9 mouse cellular contexts compared by ENCODE assay signal in the genomic region with DNA sequence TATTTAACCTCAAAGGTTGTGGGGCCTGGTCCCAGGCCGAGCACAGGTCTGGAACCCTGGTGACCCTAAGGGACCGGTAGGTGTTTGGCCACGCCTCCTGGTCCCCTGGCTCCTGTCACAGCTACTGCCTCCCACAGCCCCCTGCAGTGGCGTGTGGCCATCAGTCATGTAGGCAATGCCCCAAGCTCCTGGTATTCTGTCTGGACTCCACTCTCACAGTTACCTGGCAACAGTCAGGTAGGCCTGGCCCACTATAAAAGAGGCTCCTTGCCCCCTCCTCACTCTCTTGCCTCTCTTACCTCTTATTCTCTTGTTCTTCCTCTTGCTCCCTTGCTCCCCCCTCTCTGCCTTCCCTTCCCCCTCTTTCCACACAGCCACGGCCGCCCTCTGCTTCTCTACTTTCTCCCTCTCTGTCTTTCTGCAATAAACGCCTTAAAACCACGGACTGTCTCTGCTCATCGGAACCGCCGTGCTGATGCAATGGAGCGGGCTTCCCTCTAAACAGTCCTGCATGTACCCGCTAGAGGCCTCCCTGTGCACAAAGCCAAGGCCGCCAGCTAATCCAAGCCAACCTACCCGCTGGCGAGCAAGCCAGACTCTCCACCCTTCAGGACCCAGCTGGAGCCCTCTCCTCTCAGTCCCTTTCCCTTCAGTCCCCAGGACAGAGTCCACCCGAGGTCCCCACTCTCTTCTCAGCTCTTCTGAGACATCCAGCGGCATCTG. TPM values are rescaled to one million over a fixed set of nuclear protein-coding genes. Genes with fewer than 3 reads are reported as not detected.
DNase-seq lines count a peak whose midpoint lies in the region; ATAC-seq and TF ChIP-seq lines count a peak whose summit lies in the region.
"Had no signal": no experiment of that assay in that cellular context is flagged by ENCODE, and none has a peak within 500 bp of the region (broad histone marks: within the 10 kb centered on the region; RNA-seq: fewer than 3 reads in every experiment).

No protein-coding gene starts in this region.

- no peak for TF ChIP-seq POLR2A in limb, embryonic 14.5 days (IDR thresholded peaks at IDR 0.05; ENCODE audit: borderline replicate concordance, extremely low read depth, insufficient read depth, insufficient read length)

- peak; percentile 22 to 43 for DNase-seq in urinary bladder, adult 18-20 months (ENCODE audit: low spot score in 2 of 2)
- DNase-seq in urinary bladder, postnatal 10 days (ENCODE audit: low spot score), result no peak
- DNase-seq in limb, embryonic 14.5 days (ENCODE audit: low spot score), result no peak

- H3K27ac ChIP-seq in embryonic facial prominence, embryonic 15.5 days (replicated peaks), result 0 out of 2 replicates have a peak overlapping the region, but pooled peaks have one; percentile 23
- peak overlapping the region; percentile 44; the same call in 1 of the 2 replicates for H3K27ac ChIP-seq in heart, embryonic 12.5 days (ENCODE audit: poor library complexity, severe bottlenecking)
- H3K27ac ChIP-seq in kidney, embryonic 16.5 days (ENCODE audit: low read length), result no peak overlapping the region
- no peak overlapping the region for H3K27ac ChIP-seq in limb, embryonic 14.5 days (replicated peaks; ENCODE audit: low read depth, low read length)
- no peak overlapping the region for H3K27ac ChIP-seq in midbrain, embryonic 16.5 days (ENCODE audit: low read length)
- H3K27ac ChIP-seq in stomach, embryonic 15.5 days, result no peak overlapping the region

- no peak overlapping the region for H3K9ac ChIP-seq in embryonic facial prominence, embryonic 15.5 days
- H3K9ac ChIP-seq in heart, embryonic 12.5 days, result peak overlapping the region; percentile 67
- peak overlapping the region; percentile 37; the same call in 1 of the 2 replicates for H3K9ac ChIP-seq in kidney, embryonic 16.5 days (replicated peaks; ENCODE audit: low read length)
- H3K9ac ChIP-seq in limb, embryonic 14.5 days (ENCODE audit: low read depth, low read length, severe bottlenecking), result peak overlapping the region; percentile 34; the same call in 1 of the 2 replicates
- H3K9ac ChIP-seq in midbrain, embryonic 16.5 days (ENCODE audit: low read depth, low read length), result 0 out of 2 replicates have a peak overlapping the region, but pooled peaks have one; percentile 16
- no peak overlapping the region for H3K9ac ChIP-seq in stomach, embryonic 15.5 days

- no peaks in the 10 kb centered on the region for H3K36me3 ChIP-seq in embryonic facial prominence, embryonic 15.5 days
- no peaks in the 10 kb centered on the region for H3K36me3 ChIP-seq in heart, embryonic 12.5 days
- H3K36me3 ChIP-seq in kidney, embryonic 16.5 days (ENCODE audit: insufficient read depth, low read length), result no peaks in the 10 kb centered on the region
- H3K36me3 ChIP-seq in limb, embryonic 14.5 days (ENCODE audit: control insufficient read depth, insufficient read depth, low read length), result no peaks in the 10 kb centered on the region
- no peaks in the 10 kb centered on the region for H3K36me3 ChIP-seq in midbrain, embryonic 16.5 days (ENCODE audit: control insufficient read depth, insufficient read depth, low read length)
- H3K36me3 ChIP-seq in stomach, embryonic 15.5 days, result no peaks in the 10 kb centered on the region

- peaks cover 18% of the 10 kb centered on the region for H3K4me1 ChIP-seq in embryonic facial prominence, embryonic 15.5 days
- peaks cover 27% of the 10 kb centered on the region for H3K4me1 ChIP-seq in heart, embryonic 12.5 days (replicated peaks)
- peaks cover 41% of the 10 kb centered on the region for H3K4me1 ChIP-seq in kidney, embryonic 16.5 days (ENCODE audit: insufficient read depth, low read length)
- H3K4me1 ChIP-seq in limb, embryonic 14.5 days (ENCODE audit: control insufficient read depth, insufficient read depth, low read length), result peaks cover 25% of the 10 kb centered on the region
- H3K4me1 ChIP-seq in midbrain, embryonic 16.5 days (ENCODE audit: control insufficient read depth, insufficient read depth, low read length), result peaks cover 3% of the 10 kb centered on the region; the same call in 1 of the 2 replicates
- H3K4me1 ChIP-seq in stomach, embryonic 15.5 days, result 0 out of 2 replicates have a peak, but pooled peaks cover 3% of the 10 kb centered on the region

- H3K27me3 ChIP-seq in embryonic facial prominence, embryonic 15.5 days, result no peaks in the 10 kb centered on the region
- H3K27me3 ChIP-seq in heart, embryonic 12.5 days (replicated peaks), result no peaks in the 10 kb centered on the region
- H3K27me3 ChIP-seq in kidney, embryonic 16.5 days (ENCODE audit: insufficient read depth, low read length), result peaks cover 5% of the 10 kb centered on the region; the same call in 1 of the 2 replicates
- H3K27me3 ChIP-seq in limb, embryonic 14.5 days (ENCODE audit: control insufficient read depth, insufficient read depth, low read length), result no peaks in the 10 kb centered on the region
- H3K27me3 ChIP-seq in midbrain, embryonic 16.5 days (ENCODE audit: control insufficient read depth, insufficient read depth, low read depth, low read length), result no peaks in the 10 kb centered on the region
- H3K27me3 ChIP-seq in stomach, embryonic 15.5 days (replicated peaks), result no peaks in the 10 kb centered on the region
- H3K27me3 ChIP-seq: CH12.LX had no signal

- H3K4me2 ChIP-seq in embryonic facial prominence, embryonic 15.5 days (replicated peaks), result peak overlapping the region; percentile 34
- H3K4me2 ChIP-seq in heart, embryonic 12.5 days, result peak overlapping the region; percentile 69
- peak overlapping the region; percentile 25; the same call in 1 of the 2 replicates for H3K4me2 ChIP-seq in kidney, embryonic 16.5 days (replicated peaks; ENCODE audit: low read depth, low read length)
- peak overlapping the region; percentile 40 for H3K4me2 ChIP-seq in limb, embryonic 14.5 days (replicated peaks; ENCODE audit: low read depth, low read length, severe bottlenecking)
- peak overlapping the region; percentile 36 for H3K4me2 ChIP-seq in midbrain, embryonic 16.5 days (ENCODE audit: low read length)
- peak overlapping the region; percentile 37 for H3K4me2 ChIP-seq in stomach, embryonic 15.5 days

- peak; percentile 52; the same call in 1 of the 2 replicates for ATAC-seq in embryonic facial prominence, embryonic 15.5 days (ENCODE audit: insufficient number of reproducible peaks, low FRiP score, low TSS enrichment, low read depth)
- ATAC-seq in heart, embryonic 12.5 days (ENCODE audit: insufficient number of reproducible peaks, low FRiP score), result peak; percentile 78
- peak; percentile 69 for ATAC-seq in kidney, embryonic 16.5 days (ENCODE audit: low FRiP score, low TSS enrichment)
- peak; percentile 58; the same call in 1 of the 2 replicates for ATAC-seq in limb, embryonic 14.5 days (ENCODE audit: low FRiP score, low read depth)
- peak; percentile 93 for ATAC-seq in midbrain, embryonic 16.5 days
- peak; percentile 63; the same call in 1 of the 2 replicates for ATAC-seq in stomach, embryonic 15.5 days (ENCODE audit: insufficient read depth, low FRiP score, low read depth)

- no peaks in the 10 kb centered on the region for H3K9me3 ChIP-seq in embryonic facial prominence, embryonic 15.5 days (replicated peaks)
- no peaks in the 10 kb centered on the region for H3K9me3 ChIP-seq in heart, embryonic 12.5 days (replicated peaks)
- no peaks in the 10 kb centered on the region for H3K9me3 ChIP-seq in kidney, embryonic 16.5 days (ENCODE audit: low read length)
- no peaks in the 10 kb centered on the region for H3K9me3 ChIP-seq in limb, embryonic 14.5 days (ENCODE audit: control insufficient read depth, low read length)
- no peaks in the 10 kb centered on the region for H3K9me3 ChIP-seq in midbrain, embryonic 16.5 days (replicated peaks; ENCODE audit: control insufficient read depth, low read length, poor library complexity, severe bottlenecking)
- H3K9me3 ChIP-seq in stomach, embryonic 15.5 days, result no peaks in the 10 kb centered on the region

- 35% methylated on average over 18 of the region's 18 CpGs for WGBS in embryonic facial prominence, embryonic 15.5 days
- WGBS in heart, embryonic 12.5 days, result 28% methylated on average over 18 of the region's 18 CpGs
- 35% methylated on average over 18 of the region's 18 CpGs for WGBS in kidney, embryonic 16.5 days
- WGBS in limb, embryonic 14.5 days, result 38% methylated on average over 18 of the region's 18 CpGs
- 28% methylated on average over 18 of the region's 18 CpGs for WGBS in midbrain, embryonic 16.5 days
- 39% methylated on average over 18 of the region's 18 CpGs for WGBS in stomach, embryonic 15.5 days

- H3K4me3 ChIP-seq in embryonic facial prominence, embryonic 15.5 days (replicated peaks), result peak overlapping the region; percentile 11; the same call in 1 of the 2 replicates
- H3K4me3 ChIP-seq in heart, embryonic 12.5 days, result peak overlapping the region; percentile 35
- H3K4me3 ChIP-seq in kidney, embryonic 16.5 days (ENCODE audit: low read length), result no peak overlapping the region
- H3K4me3 ChIP-seq in limb, embryonic 14.5 days (replicated peaks; ENCODE audit: low read length), result no peak overlapping the region
- 0 out of 2 replicates have a peak overlapping the region, but pooled peaks have one; percentile 1 for H3K4me3 ChIP-seq in midbrain, embryonic 16.5 days (ENCODE audit: low read depth, low read length)
- H3K4me3 ChIP-seq in stomach, embryonic 15.5 days (replicated peaks), result no peak overlapping the region

RNA-seq across cellular contexts. Expression of a gene that starts 9.9 kb away (rescaled TPM):
- polyA plus RNA-seq in embryonic facial prominence, embryonic 15.5 days (2015; fragmentation: Nextera tagmentation; extraction: Ambion mirVana), result 25.9 and 29.4 TPM in 2 replicates
- 27.8 and 31.0 TPM in 2 replicates for polyA plus RNA-seq in heart, embryonic 12.5 days (2016; fragmentation: Nextera tagmentation; extraction: Ambion mirVana)
- polyA plus RNA-seq in kidney, embryonic 16.5 days (2015; fragmentation: Nextera tagmentation; extraction: Ambion mirVana), result 27.7 and 28.1 TPM in 2 replicates
- 21.4 and 30.3 TPM in 2 replicates for polyA plus RNA-seq in limb, embryonic 14.5 days (2012; rRNA removed)
- polyA plus RNA-seq in limb, embryonic 14.5 days (2014; fragmentation: Nextera tagmentation; extraction: Ambion mirVana), result 43.9 and 50.6 TPM in 2 replicates
- polyA plus RNA-seq in midbrain, embryonic 16.5 days (2015; fragmentation: Nextera tagmentation; extraction: Ambion mirVana), result 2.2 TPM in 2 replicates
- 40.1 and 42.1 TPM in 2 replicates for polyA plus RNA-seq in stomach, embryonic 15.5 days (2015; fragmentation: Nextera tagmentation; extraction: Ambion mirVana)

Comparison
In these comparisons a context has a peak if more than half of its experiments do, and no peak if none do; other contexts are left out.
1. DNase-seq: peak in urinary bladder, adult 18-20 months (2 of 2); none in urinary bladder, postnatal 10 days (single experiment) and limb, embryonic 14.5 days (single experiment).
2. H3K27ac ChIP-seq: peak in embryonic facial prominence, embryonic 15.5 days (single experiment) and heart, embryonic 12.5 days (single experiment); none in kidney, embryonic 16.5 days (single experiment), limb, embryonic 14.5 days (single experiment), midbrain, embryonic 16.5 days (single experiment) and stomach, embryonic 15.5 days (single experiment).
3. H3K4me3 ChIP-seq: peak in embryonic facial prominence, embryonic 15.5 days (single experiment), heart, embryonic 12.5 days (single experiment) and midbrain, embryonic 16.5 days (single experiment); none in kidney, embryonic 16.5 days (single experiment), limb, embryonic 14.5 days (single experiment) and stomach, embryonic 15.5 days (single experiment).
4. H3K9ac ChIP-seq: peak in heart, embryonic 12.5 days (single experiment), kidney, embryonic 16.5 days (single experiment), limb, embryonic 14.5 days (single experiment) and midbrain, embryonic 16.5 days (single experiment); none in embryonic facial prominence, embryonic 15.5 days (single experiment) and stomach, embryonic 15.5 days (single experiment).
5. Peak in every context shown above with its lines, with median percentiles within 50 percentile points of each other: ATAC-seq and H3K4me2 ChIP-seq.